Mouse (Mus musculus): ENCODE data around the gene Snhg11.
A peak's percentile ranks its signal among the peaks of the same experiment; 100 is the strongest.

Gene Snhg11

GRCm38 (mm10) chr2:158375443-158376122 lies at the start of gene Snhg11:
TSS of gene Snhg11 (plus strand) at chr2:158375638.
- peak; percentile 90 for DNase-seq

- no peak for DNase-seq
Observed at GRCm38 (mm10) chr2:158334356-158334755, 41.1 kb upstream of the Snhg11 start.

GRCm38 (mm10) chr2:158337698-158338097 lies 37.7 kb upstream of the Snhg11 start:
- DNase-seq = no peak

GRCm38 (mm10) chr2:158339948-158340564 lies 35.4 kb upstream of the Snhg11 start:
- peak; percentile 69 for DNase-seq

GRCm38 (mm10) chr2:158341324-158341723 lies 34.1 kb upstream of the Snhg11 start:
- no peak for DNase-seq

- DNase-seq = no peak
Observed at GRCm38 (mm10) chr2:158343495-158343894, 31.9 kb upstream of the Snhg11 start.

GRCm38 (mm10) chr2:158346467-158346866 lies 29.0 kb upstream of the Snhg11 start:
- no peak for DNase-seq

- peak; percentile 69 for DNase-seq
Observed at GRCm38 (mm10) chr2:158347868-158348267, 27.6 kb upstream of the Snhg11 start.

GRCm38 (mm10) chr2:158352801-158353520 lies 22.5 kb upstream of the Snhg11 start:
- DNase-seq = no peak

- no peak for DNase-seq
Observed at GRCm38 (mm10) chr2:158354348-158355114, 20.9 kb upstream of the Snhg11 start.

- no peak for DNase-seq
Observed at GRCm38 (mm10) chr2:158355238-158355637, 20.2 kb upstream of the Snhg11 start.

GRCm38 (mm10) chr2:158356121-158356520 lies 19.3 kb upstream of the Snhg11 start:
- DNase-seq = no peak

- DNase-seq = no peak
Observed at GRCm38 (mm10) chr2:158359757-158360620, 15.4 kb upstream of the Snhg11 start.

- DNase-seq = peak; percentile 91
Observed at GRCm38 (mm10) chr2:158360873-158361677, 14.4 kb upstream of the Snhg11 start.

- DNase-seq = no peak
Observed at GRCm38 (mm10) chr2:158361678-158362320, 13.6 kb upstream of the Snhg11 start.

- DNase-seq = no peak
Observed at GRCm38 (mm10) chr2:158364175-158364574, 11.3 kb upstream of the Snhg11 start.

- no peak for DNase-seq
Observed at GRCm38 (mm10) chr2:158365099-158365850, 10.2 kb upstream of the Snhg11 start.

- no peak for DNase-seq
Observed at GRCm38 (mm10) chr2:158367654-158368053, 7.8 kb upstream of the Snhg11 start.

GRCm38 (mm10) chr2:158368313-158368712 lies 7.1 kb upstream of the Snhg11 start:
- no peak for DNase-seq

Data from right cerebral cortex, postnatal 14 days (tissue).